In the genomic region with DNA sequence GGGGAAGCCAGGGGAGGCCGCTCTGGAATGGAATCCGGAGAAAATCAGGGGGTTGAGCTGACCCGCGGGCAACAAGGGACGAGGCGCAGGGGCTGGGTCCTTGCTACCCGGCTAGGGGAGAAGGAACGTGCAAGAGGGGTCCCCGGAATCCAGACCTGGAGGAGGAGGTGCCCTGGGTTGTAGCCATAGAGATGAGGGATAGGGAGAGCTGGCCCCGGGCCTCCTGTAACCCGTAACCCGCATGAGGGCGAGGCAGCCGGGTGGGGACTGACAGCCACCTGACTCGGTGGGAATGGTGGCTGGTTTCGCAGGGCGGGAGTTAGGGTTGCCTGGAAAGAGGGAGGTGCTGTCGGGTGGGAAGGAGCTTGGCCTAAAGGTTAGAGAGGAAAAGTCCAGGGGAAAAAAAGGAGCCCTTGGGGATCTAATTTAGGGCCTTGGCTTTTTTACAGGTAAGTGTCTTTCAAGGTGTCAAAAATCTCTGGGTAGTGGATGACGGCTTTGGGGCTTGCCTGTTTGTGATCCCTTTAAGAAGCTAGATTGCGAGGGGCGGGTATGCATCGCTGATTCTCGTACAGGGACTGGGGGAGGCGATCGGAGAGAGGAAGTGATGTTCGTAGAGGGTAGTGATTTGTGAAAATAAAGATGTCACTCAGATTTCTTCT, we compare ENCODE assay signal across 8 mouse cellular contexts. TPM values are rescaled to one million over a fixed set of nuclear protein-coding genes. Genes with fewer than 3 reads are reported as not detected.
A peak's percentile ranks its signal among the peaks of the same experiment; 100 is the strongest.
DNase-seq lines count a peak whose midpoint lies in the region; ATAC-seq and TF ChIP-seq lines count a peak whose summit lies in the region.

A gene (minus strand): TSS at position 301 of the 662 bp plus-strand sequence.

- no peak within 1 kb of the TSS for H3K27ac ChIP-seq in ES-E14 (ENCODE audit: insufficient read depth, low read depth, low read length, poor library complexity, severe bottlenecking)
- peak within 1 kb of the TSS; percentile 92 for H3K27ac ChIP-seq in forebrain, postnatal 0 days (ENCODE audit: low read depth, low read length)
- H3K27ac ChIP-seq in hindbrain, embryonic 10.5 days, result peak within 1 kb of the TSS; percentile 94
- H3K27ac ChIP-seq in lung, embryonic 16.5 days (ENCODE audit: low read length), result peak within 1 kb of the TSS; percentile 76
- peak within 1 kb of the TSS; percentile 68 for H3K27ac ChIP-seq in olfactory bulb, adult 2 months (ENCODE audit: insufficient read depth, low read depth, low read length)

- peak; percentile 87 for ATAC-seq in forebrain, postnatal 0 days
- ATAC-seq in lung, embryonic 16.5 days (ENCODE audit: low read depth), result peak; percentile 67

- H3K4me1 ChIP-seq in ES-E14 (ENCODE audit: control insufficient read depth in 2 of 2, insufficient read depth in 2 of 2, low read length in 2 of 2, poor library complexity in 1 of 2), result peaks cover 2 to 8% of the 10 kb centered on the region in 2 experiments; a peak in 1 of 4 replicates
- H3K4me1 ChIP-seq in forebrain, postnatal 0 days (ENCODE audit: insufficient read depth), result peaks cover 9% of the 10 kb centered on the region
- H3K4me1 ChIP-seq in hindbrain, embryonic 10.5 days (replicated peaks), result peaks cover 24% of the 10 kb centered on the region
- peaks cover 8% of the 10 kb centered on the region for H3K4me1 ChIP-seq in lung, embryonic 16.5 days (replicated peaks; ENCODE audit: control insufficient read depth, insufficient read depth, low read length)
- peaks cover 9% of the 10 kb centered on the region for H3K4me1 ChIP-seq in olfactory bulb, adult 2 months (ENCODE audit: control insufficient read depth, insufficient read depth, low read length)

- TF ChIP-seq CTCF in forebrain, postnatal 0 days (IDR thresholded peaks at IDR 0.05; ENCODE audit: low read depth), result no peak
- TF ChIP-seq CTCF in olfactory bulb, adult 2 months (IDR thresholded peaks at IDR 0.05; ENCODE audit: insufficient read depth, low read depth, low read length), result no peak

- no peaks in the 10 kb centered on the region for H3K27me3 ChIP-seq in forebrain, postnatal 0 days (ENCODE audit: insufficient read depth, low read length)
- no peaks in the 10 kb centered on the region for H3K27me3 ChIP-seq in hindbrain, embryonic 10.5 days (ENCODE audit: insufficient read depth, poor library complexity, severe bottlenecking)
- no peaks in the 10 kb centered on the region for H3K27me3 ChIP-seq in lung, embryonic 16.5 days (ENCODE audit: control insufficient read depth, insufficient read depth, low read depth, low read length)

- no peaks in the 10 kb centered on the region for H3K36me3 ChIP-seq in ES-E14 (ENCODE audit: control insufficient read depth, insufficient read depth, low read length, poor library complexity, severe bottlenecking)
- no peaks in the 10 kb centered on the region for H3K36me3 ChIP-seq in forebrain, postnatal 0 days (ENCODE audit: insufficient read depth)
- H3K36me3 ChIP-seq in hindbrain, embryonic 10.5 days, result no peaks in the 10 kb centered on the region
- no peaks in the 10 kb centered on the region for H3K36me3 ChIP-seq in lung, embryonic 16.5 days (ENCODE audit: control insufficient read depth, insufficient read depth, low read length)

- under 1% methylated on average over 26 of the region's 26 CpGs for WGBS in forebrain, postnatal 0 days
- under 1% methylated on average over 26 of the region's 26 CpGs for WGBS in hindbrain, embryonic 10.5 days
- under 1% methylated on average over 26 of the region's 26 CpGs for WGBS in lung, embryonic 16.5 days
- WGBS in olfactory bulb, adult 2 months, result under 1% methylated on average over 26 of the region's 26 CpGs

- peak; percentile 50 for DNase-seq in ES-E14 (ENCODE audit: low read depth, low spot score)
- DNase-seq in cerebellum, adult 11-12 months, result peak; percentile 77
- peak; percentile 86 for DNase-seq in forebrain, postnatal 0 days
- peak; percentile 60 for DNase-seq in hindbrain, embryonic 10.5 days (ENCODE audit: low spot score)
- peak; percentile 54 for DNase-seq in layer of hippocampus, adult 9-10 months (ENCODE audit: low spot score)
- DNase-seq in thymus, adult 18-20 months, result peak; percentile 32 to 47

- H3K9me3 ChIP-seq in ES-E14 (ENCODE audit: control insufficient read depth, insufficient read depth, low read depth, low read length), result no peaks in the 10 kb centered on the region
- no peaks in the 10 kb centered on the region for H3K9me3 ChIP-seq in forebrain, postnatal 0 days (ENCODE audit: low read length)
- no peaks in the 10 kb centered on the region for H3K9me3 ChIP-seq in hindbrain, embryonic 10.5 days
- H3K9me3 ChIP-seq in lung, embryonic 16.5 days (ENCODE audit: control insufficient read depth, low read length), result no peaks in the 10 kb centered on the region

- H3K4me3 ChIP-seq in ES-E14 (ENCODE audit: insufficient read depth in 1 of 2, low read depth in 1 of 2, low read length in 2 of 2, poor library complexity in 1 of 2, severe bottlenecking in 1 of 2), result peak within 1 kb of the TSS; percentile 96 to 97
- peak within 1 kb of the TSS; percentile 98 for H3K4me3 ChIP-seq in forebrain, postnatal 0 days (ENCODE audit: low read depth, low read length)
- peak within 1 kb of the TSS; percentile 99 for H3K4me3 ChIP-seq in hindbrain, embryonic 10.5 days
- H3K4me3 ChIP-seq in lung, embryonic 16.5 days (ENCODE audit: low read length), result peak within 1 kb of the TSS; percentile 89
- peak within 1 kb of the TSS; percentile 86 for H3K4me3 ChIP-seq in olfactory bulb, adult 2 months (ENCODE audit: insufficient read depth, low read depth, low read length)

- H3K9ac ChIP-seq in ES-E14 (ENCODE audit: insufficient read depth, low read depth, low read length, poor library complexity, severe bottlenecking), result peak within 1 kb of the TSS; percentile 88
- peak within 1 kb of the TSS; percentile 94 for H3K9ac ChIP-seq in forebrain, postnatal 0 days
- H3K9ac ChIP-seq in lung, embryonic 16.5 days (ENCODE audit: low read length), result peak within 1 kb of the TSS; percentile 89

- no peak for TF ChIP-seq POLR2A in olfactory bulb, adult 2 months (IDR thresholded peaks at IDR 0.05; ENCODE audit: insufficient read depth, low read depth, low read length)

- in situ Hi-C loops in ES-E14 (cut with MboI; ENCODE audit: low sequenced_read_pairs in 2 of 2, unreplicated experiment in 2 of 2), result loop anchor here in 1 of 2 experiments (10.0 kb wide), 1 partner anchor 64 kb away; no protein-coding TSS in a partner anchor

- H3K4me2 ChIP-seq in forebrain, postnatal 0 days (ENCODE audit: low read depth), result peak within 1 kb of the TSS; percentile 63
- H3K4me2 ChIP-seq in lung, embryonic 16.5 days (ENCODE audit: low read depth, low read length), result peak within 1 kb of the TSS; percentile 70

TF ChIP-seq in ES-E14, 5 proteins besides CTCF, POLR2A, EP300 and RAD21:
- no peak for TF ChIP-seq ZNF384 (IDR thresholded peaks at IDR 0.05; ENCODE audit: low read depth, low read length)
- TF ChIP-seq HCFC1 (IDR thresholded peaks at IDR 0.05; ENCODE audit: borderline replicate concordance, insufficient read depth, low read length), result 0 out of 2 replicates have a peak, but pooled peaks have one; percentile 2

RNA-seq across cellular contexts. Expression of the gene that starts here (rescaled TPM):
- 0.95 and 1.2 TPM in 2 replicates for total RNA-seq in ES-E14 (2012; rRNA removed)
- 0.57 TPM in 1 of 2 replicates, not detected in the other for total RNA-seq in forebrain, postnatal 0 days (2014; rRNA removed)
- 0.23 TPM in 1 of 2 replicates, not detected in the other for polyA plus RNA-seq in forebrain, postnatal 0 days (2015; fragmentation: Nextera tagmentation; extraction: Ambion mirVana)
- polyA plus RNA-seq in hindbrain, embryonic 10.5 days (2016; fragmentation: Nextera tagmentation; extraction: Ambion mirVana), result not detected in 2 replicates
- polyA plus RNA-seq in lung, embryonic 16.5 days (2015; fragmentation: Nextera tagmentation; extraction: Ambion mirVana), result 0.28 and 0.43 TPM in 2 replicates
- not detected in 2 replicates for polyA plus RNA-seq in olfactory bulb, adult 2 months (2012; ENCODE audit: insufficient read depth, insufficient read length, low replicate concordance, missing spikeins)

Comparison
In these comparisons a context has a peak if more than half of its experiments do, and no peak if none do; other contexts are left out.
1. Peak in DNase-seq, ATAC-seq, H3K4me3 ChIP-seq, H3K27ac ChIP-seq, H3K9ac ChIP-seq and H3K4me2 ChIP-seq in forebrain, postnatal 0 days; RNA of the gene not detected or under 1 TPM.
2. Peak in DNase-seq, H3K4me3 ChIP-seq and H3K27ac ChIP-seq in hindbrain, embryonic 10.5 days; RNA of the gene not detected or under 1 TPM.
3. Peak in ATAC-seq, H3K4me3 ChIP-seq, H3K27ac ChIP-seq, H3K9ac ChIP-seq and H3K4me2 ChIP-seq in lung, embryonic 16.5 days; RNA of the gene not detected or under 1 TPM.